Mouse (Mus musculus): ENCODE results near the gene Cd3g. TPM values are rescaled to one million over a fixed set of nuclear protein-coding genes. Genes with fewer than 3 reads are reported as not detected.

Gene Cd3g
- total RNA-seq, 2 experiments from 2014 or later: not detected

DNA sequence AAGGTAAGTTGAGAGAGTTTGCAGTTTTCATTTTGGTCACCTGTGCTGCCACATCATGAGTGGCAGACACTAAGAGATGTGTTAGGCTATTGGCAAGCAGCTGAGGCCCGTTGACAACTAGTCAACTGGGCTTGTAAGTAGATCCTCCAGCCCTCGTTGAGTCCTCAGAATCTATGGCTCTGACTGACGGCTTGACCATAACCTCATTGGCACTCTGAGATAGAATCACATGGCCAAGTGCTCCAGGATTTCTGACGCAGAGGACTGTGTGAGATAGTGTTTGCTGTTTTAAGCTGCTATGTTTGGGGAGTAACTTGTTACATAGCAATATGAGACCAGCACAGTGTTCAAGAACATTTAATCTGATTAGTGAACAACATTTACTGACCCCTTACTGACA, 38.5 kb downstream of the Cd3g start:
- TF ChIP-seq CTCF (conservative IDR thresholded peaks at IDR 0.05): no peak

DNA sequence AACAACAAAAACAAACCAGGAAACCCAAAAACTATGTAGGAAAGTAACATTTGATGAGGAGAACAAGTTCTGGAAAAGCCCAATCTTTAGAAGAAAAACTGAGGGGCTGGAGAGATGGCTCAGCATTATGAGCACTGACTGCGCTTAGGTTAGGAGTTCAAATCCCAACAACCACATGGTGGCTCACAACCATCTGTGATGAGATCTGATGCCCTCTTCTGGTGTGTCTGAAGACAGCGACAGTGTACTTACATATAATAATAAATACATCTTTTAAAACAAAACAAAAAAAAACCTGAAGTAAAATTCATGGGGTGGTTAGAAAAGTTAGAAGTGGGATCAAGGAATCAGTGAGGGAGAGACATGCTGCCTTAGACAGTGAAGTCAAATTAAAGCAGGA, 58.7 kb downstream of the Cd3g start:
- peak; percentile 53 for TF ChIP-seq CTCF (conservative IDR thresholded peaks at IDR 0.05)
- Histone ChIP-seq H3K4me3 (peak overlapping the region; percentile 97), H3K27ac (peak overlapping the region; percentile 98)
- no peak for DNase-seq (ENCODE audit: low spot score in 2 of 2)

More for the DNA sequence above, 38.5 kb downstream of the Cd3g start:
- Histone ChIP-seq H3K4me3 (no peak overlapping the region), H3K27ac (no peak overlapping the region)
- no peak for DNase-seq (ENCODE audit: low spot score in 2 of 2)

DNA sequence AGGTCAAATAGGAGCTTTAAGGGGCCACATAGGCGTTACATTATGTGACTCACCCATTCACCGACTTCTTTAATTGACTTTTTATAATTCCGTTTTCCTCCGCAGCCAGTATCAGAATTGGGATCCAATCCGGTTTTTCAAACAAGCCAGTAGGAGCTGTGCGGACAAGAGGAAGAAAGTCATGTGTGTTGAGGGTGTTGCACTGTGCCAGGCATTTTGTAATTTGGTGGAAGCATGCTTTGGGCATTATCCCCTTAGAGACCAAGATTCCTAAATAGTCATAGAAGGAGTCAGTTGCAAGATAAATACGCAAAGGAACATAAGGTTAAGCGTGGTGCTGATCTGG, 59.1 kb downstream of the Cd3g start:
- peak in 1 of 2 experiments; percentile 71 for DNase-seq (ENCODE audit: low spot score in 2 of 2)
- TF ChIP-seq CTCF (conservative IDR thresholded peaks at IDR 0.05): no peak
- peak overlapping the region; percentile 97 for H3K4me3 ChIP-seq
- peak overlapping the region; percentile 98 for H3K27ac ChIP-seq

DNA sequence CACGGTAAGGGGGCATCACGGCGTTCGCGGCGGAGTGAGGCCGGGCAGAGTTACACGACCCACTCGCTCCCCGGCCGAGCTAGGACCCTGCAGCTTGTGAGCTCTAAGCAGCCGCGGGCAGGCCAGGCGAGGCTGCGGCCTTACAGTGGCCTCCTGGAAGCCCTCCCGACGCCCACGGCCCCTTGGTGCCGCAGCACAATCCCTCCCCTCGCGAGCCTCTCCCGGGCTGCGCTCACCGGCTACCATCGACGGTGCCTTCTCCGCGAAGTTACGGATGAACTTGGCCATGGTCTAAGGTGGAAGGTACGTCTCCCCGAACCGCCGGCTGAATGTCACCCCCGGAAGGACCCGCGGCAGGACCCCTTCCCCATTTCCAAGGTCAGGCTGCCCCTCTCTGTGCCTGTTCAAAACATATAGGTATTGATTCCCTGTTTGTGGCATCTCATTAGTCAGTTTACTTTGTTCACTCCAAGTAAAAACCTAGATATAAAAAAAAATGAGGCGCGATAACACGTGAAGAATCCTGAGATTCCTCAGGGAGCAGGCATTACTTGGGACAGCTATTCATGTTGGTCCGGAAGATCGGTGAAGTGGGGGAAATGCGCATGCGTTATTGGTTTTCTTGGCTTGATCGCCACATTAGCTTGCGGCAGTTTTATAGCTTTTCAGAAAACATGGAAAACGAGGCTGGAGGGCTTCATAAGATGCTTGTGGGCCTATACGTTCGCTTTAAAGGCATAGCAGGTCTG, 59.7 kb downstream of the Cd3g start, which contains the start of gene Atp5l:
Gene Atp5l, minus strand, starts transcription at position 369 of the 749 bp plus-strand sequence.
- peak within 1 kb of the TSS; percentile 98 for H3K27ac ChIP-seq
- TF ChIP-seq CTCF (conservative IDR thresholded peaks at IDR 0.05): no peak
- peak within 1 kb of the TSS; percentile 97 for H3K4me3 ChIP-seq

DNA sequence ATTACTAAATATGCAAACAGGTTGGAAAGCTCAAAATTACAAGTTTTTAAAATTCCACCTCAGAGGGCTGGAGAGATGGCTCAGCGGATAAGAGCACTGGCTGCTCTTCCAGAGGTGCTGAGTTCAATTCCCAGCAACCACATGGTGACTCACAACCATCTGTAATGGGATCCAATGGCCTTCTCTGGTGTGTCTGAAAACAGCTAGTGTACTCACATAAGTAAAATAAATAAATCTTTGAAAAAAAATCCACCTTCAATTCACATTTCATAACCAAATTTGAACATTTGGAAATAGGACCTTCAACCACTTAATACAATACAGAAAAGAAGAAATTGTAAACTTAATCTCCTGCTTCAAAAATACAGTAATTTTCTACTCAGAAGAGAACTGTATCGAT, 60.6 kb downstream of the Cd3g start:
- no peak for TF ChIP-seq CTCF (conservative IDR thresholded peaks at IDR 0.05)
- peak overlapping the region; percentile 97 for H3K4me3 ChIP-seq
- peak overlapping the region; percentile 98 for H3K27ac ChIP-seq
- no peak for DNase-seq (ENCODE audit: low spot score in 2 of 2)

More for the DNA sequence above, 59.7 kb downstream of the Cd3g start, which contains the start of gene Atp5l:
- DNase-seq (ENCODE audit: low spot score in 2 of 2): peak; percentile 86 to 91

Other genes with a start within 250 kb of the Cd3g start
- gene Phldb1, start 245.2 kb downstream of the Cd3g start, total RNA-seq (2021): 10 to 100 TPM; 71.8 to 86.4 TPM
- 100 to 1,000 TPM in 1 of 2 experiments, 10 to 100 TPM in 1; 100.0 to 103 TPM for gene Arcn1, start 212.6 kb downstream of the Cd3g start, total RNA-seq (2021)
- gene Ift46, start 212.5 kb downstream of the Cd3g start, total RNA-seq (2021): 10 to 100 TPM; 73.9 to 84.9 TPM
- gene Tmem25, start 181.1 kb downstream of the Cd3g start, total RNA-seq (2021): 10 to 100 TPM; 50.0 to 50.3 TPM
- gene Ttc36, start 177.4 kb downstream of the Cd3g start, total RNA-seq (2021): 1 to 10 TPM; 1.1 to 1.7 TPM
- 10 to 100 TPM; 68.3 to 80.7 TPM for gene Kmt2a, start 99.1 kb downstream of the Cd3g start, total RNA-seq (2021)
- gene Atp5l, start 59.7 kb downstream of the Cd3g start, total RNA-seq (2021): 100 to 1,000 TPM; 309 to 349 TPM
- 10 to 100 TPM; 73.0 to 75.2 TPM for gene Ube4a, start 14.8 kb downstream of the Cd3g start, total RNA-seq (2021)
- gene Cd3d, start 1.4 kb upstream of the Cd3g start, total RNA-seq (2021): not detected
- not detected for gene Cd3e, start 29.2 kb upstream of the Cd3g start, total RNA-seq (2021)
- under 1 TPM; 0.54 to 0.90 TPM for gene Mpzl2, start 59.4 kb upstream of the Cd3g start, total RNA-seq (2021)
- gene Mpzl3, start 74.8 kb upstream of the Cd3g start, total RNA-seq (2021): 1 to 10 TPM; 4.2 to 4.7 TPM
- 1 to 10 TPM in 1 of 2 experiments, not detected in 1; 1.3 TPM for gene Jaml, start 98.8 kb upstream of the Cd3g start, total RNA-seq (2021)
- 100 to 1,000 TPM; 245 to 254 TPM for gene Scn2b, start 137.4 kb upstream of the Cd3g start, total RNA-seq (2021)
- gene Scn4b, start 158.0 kb upstream of the Cd3g start, total RNA-seq (2021): 10 to 100 TPM; 10.9 to 12.1 TPM
- gene BC049352, start 201.6 kb upstream of the Cd3g start, total RNA-seq (2021): under 1 TPM; 0.44 to 0.72 TPM
- not detected for gene Tmprss4, start 223.7 kb upstream of the Cd3g start, total RNA-seq (2021)

Measured in layer of hippocampus, adult 2 months (tissue).